Mouse (Mus musculus) embryonic fibroblast, embryonic 13.5 days (primary cell): ENCODE results near the gene Plekha4.

Source experiments
- CTCF ChIP-seq: IDR thresholded peaks from 2 replicates; pipeline ENCODE4 v1.5.1; 2011; ENCODE audit warnings: mild to moderate bottlenecking, control low read depth, low read length, moderate library complexity, borderline replicate concordance; ENCODE audit not compliant: insufficient read depth
- POLR2A ChIP-seq: IDR thresholded peaks from 2 replicates; pipeline ENCODE4 v1.6.1; 2011; ENCODE audit warnings: low read depth, mild to moderate bottlenecking, control low read depth, low read length, moderate library complexity

DNA sequence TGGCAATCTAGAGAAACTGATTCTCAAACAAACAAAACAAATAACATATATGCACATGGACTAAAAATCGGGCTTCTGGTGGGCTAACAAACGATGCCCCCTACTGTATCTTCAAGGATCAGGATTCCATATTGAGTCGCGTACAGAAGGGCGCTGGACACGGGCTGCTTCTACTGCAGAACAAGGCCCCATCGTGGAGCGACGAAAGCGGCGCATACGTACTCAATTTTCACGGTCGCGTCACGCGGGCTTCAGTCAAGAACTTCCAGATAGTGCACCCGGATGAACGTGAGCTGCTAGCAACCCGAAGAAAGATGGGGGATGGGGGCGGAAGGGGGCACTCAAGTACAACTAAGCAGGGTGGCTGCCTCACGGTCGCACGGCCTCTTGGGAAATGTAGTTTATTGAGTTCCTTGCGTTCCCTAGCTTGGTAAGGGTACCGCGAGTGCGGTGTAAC lies 4.4 kb upstream of the Plekha4 start:
- TF ChIP-seq POLR2A (peak; percentile 63), CTCF (no peak)
